Mouse (Mus musculus) bone marrow, adult 2 months (tissue): ENCODE data around the gene Them7. TPM values are rescaled to one million over a fixed set of nuclear protein-coding genes. Genes with fewer than 3 reads are reported as not detected.
A peak's percentile ranks its signal among the peaks of the same experiment; 100 is the strongest.

Experiments used
- H3K27ac ChIP-seq: fragments of 200-500 bp; 2 replicates; pipeline ENCODE4 v1.5.1; 2012; ENCODE audit warnings: low read depth, mild to moderate bottlenecking, control low read depth, inconsistent platforms, low read length; ENCODE audit not compliant: control insufficient read depth, poor library complexity, insufficient read depth
- H3K4me1 ChIP-seq: fragments of 200-500 bp; 2 replicates; pipeline ENCODE4 v1.6.1; 2011; ENCODE audit warnings: low read length; ENCODE audit not compliant: control insufficient read depth, insufficient read depth
- H3K4me3 ChIP-seq: fragments of 200-500 bp; replicated peaks from 2 replicates; pipeline ENCODE3; 2011; ENCODE audit warnings: mild to moderate bottlenecking, low read depth, low read length, control low read depth; ENCODE audit not compliant: control insufficient read depth
- CTCF ChIP-seq: fragments of 200-500 bp; IDR thresholded peaks from 2 replicates; pipeline ENCODE4 v1.5.1; 2011; ENCODE audit warnings: low read length, control low read depth; ENCODE audit not compliant: control insufficient read depth, insufficient read depth
- POLR2A ChIP-seq: fragments of 200-500 bp; IDR thresholded peaks from 2 replicates; pipeline ENCODE4 v1.6.1; 2011; ENCODE audit warnings: low read depth, mild to moderate bottlenecking, control low read depth, low read length, borderline replicate concordance; ENCODE audit not compliant: control insufficient read depth
- WGBS: fragments of 180-500 bp; shearing (Covaris S2); methylation state at CpG from one replicate; pipeline ENCODE4 v1.1.7; 2018; 5-methylcytosine and 5-hydroxymethylcytosine counted together
- polyA plus RNA-seq: library from polyadenylated mRNA; stranded (reverse); fragments of >200 nt; gene quantifications from 2 replicates; pipeline ENCODE4 v1.2.4, GENCODE M21; 2011; ENCODE audit warnings: low replicate concordance; ENCODE audit not compliant: missing spikeins, insufficient read depth, insufficient read length

Gene Them7
- polyA plus RNA-seq, 1 experiment, result not detected

DNA sequence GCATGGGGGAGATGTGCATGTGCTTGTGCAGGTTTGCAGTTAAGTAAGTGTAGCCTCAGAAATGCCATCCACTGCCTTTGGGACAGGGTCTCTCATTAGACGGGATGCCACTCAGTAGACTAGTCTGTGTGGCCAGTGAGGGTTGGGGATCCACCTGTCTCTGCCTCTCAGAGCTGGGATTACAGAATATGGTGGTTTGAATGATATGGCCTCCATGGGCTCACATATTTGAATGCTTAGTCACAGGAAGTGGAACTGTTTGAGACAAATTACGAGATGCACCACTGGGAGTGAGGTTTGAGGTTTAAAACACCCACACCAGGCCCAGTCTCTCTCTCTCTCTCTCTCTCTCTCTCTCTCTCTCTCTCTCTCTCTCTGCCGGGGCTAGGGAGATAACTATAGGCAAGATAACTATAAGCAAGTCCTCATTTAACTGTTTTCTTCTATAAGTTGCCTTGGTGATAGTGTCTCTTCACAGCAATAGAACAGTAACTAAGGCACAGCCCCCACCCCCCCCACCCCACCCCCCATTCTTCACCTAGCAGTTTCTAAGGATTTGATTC is 156.7 kb downstream of the Them7 start:
- TF ChIP-seq CTCF (no peak), POLR2A (no peak)
- Histone ChIP-seq H3K27ac (no peak overlapping the region), H3K4me1 (no peaks in the 10 kb centered on the region; the same call in 1 of the 2 replicates), H3K4me3 (no peak overlapping the region)
- WGBS, result 67% methylated on average over 3 of the region's 3 CpGs

DNA sequence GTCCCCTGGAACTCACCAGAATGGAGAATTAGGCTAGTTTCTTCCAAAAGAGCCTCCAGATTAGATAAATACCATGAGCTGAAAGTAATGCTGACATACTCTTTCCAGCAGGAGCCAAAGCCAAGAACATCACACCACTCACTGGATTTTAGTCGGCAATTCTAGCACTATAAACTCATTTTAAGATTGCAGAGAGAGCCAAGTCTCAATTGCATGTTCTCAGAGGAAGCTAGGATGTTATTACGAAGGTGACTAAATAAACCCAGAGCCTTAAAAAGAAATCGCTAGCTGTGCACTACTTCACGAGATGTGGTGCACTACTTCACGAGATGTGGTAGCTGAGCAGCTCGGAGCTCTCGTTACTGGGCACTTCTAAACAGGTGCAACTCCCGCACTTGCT is 158.9 kb downstream of the Them7 start:
- 85% methylated on average over 8 of the region's 8 CpGs for WGBS
- Histone ChIP-seq H3K4me1 (no peaks in the 10 kb centered on the region; the same call in 1 of the 2 replicates), H3K4me3 (no peak overlapping the region), H3K27ac (no peak overlapping the region)
- TF ChIP-seq CTCF (no peak), POLR2A (no peak)

DNA sequence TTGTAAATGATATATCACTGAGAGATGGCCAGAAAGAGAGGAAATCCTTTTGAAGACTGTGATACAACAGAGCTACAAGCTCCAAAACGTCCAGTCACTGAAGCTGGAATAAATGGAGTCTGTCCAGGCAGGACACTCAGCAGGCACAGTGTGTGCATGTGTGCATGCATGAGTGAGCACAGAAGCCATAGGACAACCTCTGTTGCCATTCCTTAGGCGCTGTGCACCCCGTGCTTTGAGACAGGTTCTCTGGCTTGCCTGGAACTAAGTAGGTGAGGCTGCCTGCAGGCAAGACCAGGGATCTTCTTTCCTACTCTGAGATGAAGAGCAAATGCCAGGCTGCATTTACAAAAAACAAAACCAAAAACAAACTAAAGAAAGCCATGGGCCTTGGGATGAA is 160.9 kb downstream of the Them7 start:
- no peak overlapping the region for H3K27ac ChIP-seq
- no peak for TF ChIP-seq POLR2A
- TF ChIP-seq CTCF, result no peak
- WGBS, result 76% methylated on average over 3 of the region's 3 CpGs
- H3K4me1 ChIP-seq, result no peaks in the 10 kb centered on the region; the same call in 1 of the 2 replicates
- H3K4me3 ChIP-seq, result no peak overlapping the region

DNA sequence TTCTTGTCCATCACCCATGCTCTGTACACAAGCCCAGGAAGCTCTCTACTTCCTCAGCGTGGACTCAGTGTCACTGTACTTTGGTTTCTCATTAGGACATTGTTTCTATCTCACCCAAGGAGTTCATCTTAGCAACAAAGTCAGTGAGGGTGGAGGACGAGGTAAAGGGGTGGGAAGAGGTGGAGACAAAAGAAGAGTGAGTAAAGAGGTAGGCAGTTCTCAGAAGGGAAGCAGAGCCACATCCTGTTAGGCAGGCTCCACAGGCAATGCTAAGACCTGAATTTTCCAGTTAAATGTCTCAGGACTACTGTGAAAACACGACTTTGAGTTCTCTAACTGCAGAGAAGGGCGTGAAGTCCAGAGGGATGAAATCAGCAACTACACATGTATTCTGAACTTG is 162.3 kb downstream of the Them7 start:
- 70% methylated on average over 4 of the region's 4 CpGs for WGBS
- Histone ChIP-seq H3K4me3 (no peak overlapping the region), H3K4me1 (no peaks in the 10 kb centered on the region; the same call in 1 of the 2 replicates), H3K27ac (no peak overlapping the region)
- TF ChIP-seq CTCF, result no peak
- no peak for TF ChIP-seq POLR2A

DNA sequence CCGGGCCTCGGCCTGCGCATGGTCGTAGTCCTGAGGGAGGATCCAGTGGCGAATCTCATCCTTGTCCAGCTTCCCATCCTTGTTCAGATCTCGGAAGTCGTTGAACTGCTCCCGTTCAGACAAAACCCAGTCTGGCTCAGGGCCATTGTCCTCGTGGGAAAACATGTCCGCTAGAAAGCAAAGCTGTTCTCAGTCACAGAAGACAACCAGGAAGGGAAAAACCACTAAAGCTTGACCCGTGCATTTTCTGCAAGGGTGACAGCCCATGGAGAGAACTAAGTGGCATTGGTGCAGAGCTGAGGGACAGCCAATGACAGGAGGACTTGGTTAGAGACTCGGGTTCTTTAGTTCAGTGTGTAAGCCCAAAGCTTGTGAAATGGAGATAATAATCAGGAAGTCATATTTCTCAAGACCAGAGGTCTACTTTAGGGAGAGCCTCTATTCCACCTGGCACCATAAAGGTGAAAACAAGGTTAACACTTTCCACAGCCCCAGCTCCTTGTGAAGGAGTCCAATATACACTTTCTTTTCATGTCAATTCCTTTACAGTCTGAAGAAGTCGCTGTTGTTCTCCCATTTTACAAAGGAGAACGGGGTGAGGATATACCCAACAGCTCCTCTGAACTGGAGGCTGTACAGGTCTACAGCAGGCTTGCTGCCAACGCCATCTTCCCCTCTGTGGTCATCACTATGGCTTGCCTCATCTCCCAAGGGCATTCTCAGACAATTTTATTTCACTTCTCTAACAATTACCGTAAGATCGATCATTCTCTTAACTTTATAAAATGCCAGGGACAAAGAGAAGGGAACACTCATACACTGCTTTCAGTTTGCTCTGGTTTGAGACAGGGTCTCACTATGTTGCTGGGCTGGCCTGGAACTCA is 165.1 kb downstream of the Them7 start:
- peak overlapping the region; percentile 42 for H3K27ac ChIP-seq
- WGBS, result 64% methylated on average over 17 of the region's 17 CpGs
- no peak overlapping the region for H3K4me3 ChIP-seq
- no peaks in the 10 kb centered on the region; the same call in 1 of the 2 replicates for H3K4me1 ChIP-seq
- no peak for TF ChIP-seq CTCF
- no peak for TF ChIP-seq POLR2A

DNA sequence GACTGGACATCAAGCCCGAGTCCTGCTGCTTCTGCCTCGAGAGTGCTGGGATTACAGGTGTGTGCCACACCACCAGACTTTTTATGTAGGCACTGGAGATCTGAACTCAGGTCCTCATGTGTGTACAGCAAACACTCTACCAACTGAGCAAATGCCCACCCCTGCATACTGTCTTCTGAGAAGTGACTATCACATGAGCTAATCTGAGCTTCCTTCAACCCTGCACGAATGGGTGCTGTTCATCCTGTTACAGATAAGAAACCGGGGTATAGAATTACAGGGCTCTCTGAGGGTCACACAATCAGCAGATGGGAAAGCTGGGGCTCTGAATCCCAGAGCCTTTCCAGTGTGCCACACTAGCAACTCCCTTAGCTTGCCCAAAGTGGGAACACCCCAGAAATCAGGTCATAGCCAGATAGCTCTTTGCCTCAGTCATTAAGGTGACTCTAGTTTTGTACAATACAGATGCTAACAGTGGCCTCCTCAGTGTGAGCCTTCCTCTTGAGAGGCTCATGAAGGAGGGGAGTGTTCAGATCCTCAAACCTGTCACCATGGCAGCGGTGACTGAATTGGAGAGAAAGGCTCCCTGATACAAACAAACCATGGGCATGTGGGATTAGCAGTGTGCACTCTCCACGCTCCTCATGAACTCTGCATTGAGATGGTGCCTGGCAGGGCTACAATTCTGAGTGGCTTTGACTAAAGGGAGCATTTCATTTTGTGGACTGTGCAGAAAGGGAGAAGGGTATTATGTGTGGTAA is 166.7 kb downstream of the Them7 start:
- 76% methylated on average over 6 of the region's 6 CpGs for WGBS
- Histone ChIP-seq H3K27ac (no peak overlapping the region), H3K4me3 (no peak overlapping the region), H3K4me1 (no peaks in the 10 kb centered on the region)
- TF ChIP-seq CTCF (no peak), POLR2A (no peak)

DNA sequence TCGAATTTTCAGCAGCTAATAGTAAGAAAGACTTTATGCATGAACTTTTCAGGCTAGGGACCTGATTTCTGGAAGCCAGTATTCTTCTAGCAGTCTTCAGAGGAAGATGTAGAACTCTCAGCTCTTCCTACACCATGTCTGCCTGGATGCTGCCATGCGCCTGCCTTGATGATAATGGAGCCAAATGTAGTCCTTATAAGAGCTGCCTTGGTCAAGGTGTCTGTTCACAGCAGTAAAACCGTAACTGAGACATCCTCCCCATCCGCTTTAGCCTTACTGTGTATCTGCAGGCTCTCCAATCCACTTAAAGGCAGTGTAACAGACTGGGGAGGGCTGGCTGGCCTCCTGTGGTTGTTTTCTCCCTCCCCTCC is 167.3 kb downstream of the Them7 start:
- Histone ChIP-seq H3K4me3 (no peak overlapping the region), H3K4me1 (no peaks in the 10 kb centered on the region), H3K27ac (no peak overlapping the region)
- TF ChIP-seq CTCF (no peak), POLR2A (no peak)
- WGBS, result 87% methylated on average over 4 of the region's 4 CpGs

DNA sequence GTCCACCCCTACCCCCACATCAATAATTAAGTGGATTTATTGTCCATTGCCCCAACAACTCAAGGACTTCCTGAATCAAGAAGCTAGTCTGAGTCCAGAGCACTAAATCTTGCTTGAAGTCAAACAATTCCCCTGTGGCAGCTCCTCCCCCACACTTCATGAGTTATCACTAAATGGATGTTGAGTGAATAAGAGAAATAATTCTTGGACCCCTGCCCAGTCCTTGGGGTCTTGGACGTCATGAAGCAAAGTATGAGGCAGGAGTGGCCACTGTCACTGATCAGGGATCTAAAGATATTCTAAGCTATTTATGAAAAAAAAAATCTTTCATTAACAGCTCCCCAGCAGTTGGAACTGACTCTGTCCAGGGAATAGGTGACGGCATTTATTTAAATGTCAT is 168.4 kb downstream of the Them7 start:
- Histone ChIP-seq H3K27ac (no peak overlapping the region), H3K4me3 (no peak overlapping the region), H3K4me1 (no peaks in the 10 kb centered on the region; the same call in 1 of the 2 replicates)
- 67% methylated on average over 2 of the region's 2 CpGs for WGBS
- TF ChIP-seq CTCF (no peak), POLR2A (no peak)
